Mouse (Mus musculus) midbrain, embryonic 14.5 days (tissue): ENCODE results near the gene Ager. TPM values are rescaled to one million over a fixed set of nuclear protein-coding genes. Genes with fewer than 3 reads are reported as not detected.

ENCODE experiments used
- ATAC-seq: fragments of 200-750 bp; cut with Nextera tagmentation; 2 replicates; pipeline ENCODE4 v1.8.0; 2017; ENCODE audit warnings: moderate number of reproducible peaks, moderate library complexity; ENCODE audit not compliant: low FRiP score, low TSS enrichment
- DNase-seq: peaks from one replicate; pipeline ENCODE4 v3.0.0-alpha.2; 2015
- H3K27ac ChIP-seq: fragments of 300-500 bp; sonication (generic); replicated peaks from 2 replicates; pipeline ENCODE4 v1.5.1; 2014; ENCODE audit warnings: mild to moderate bottlenecking, low read depth, low read length, moderate library complexity
- H3K27me3 ChIP-seq: fragments of 300-500 bp; sonication (generic); 2 replicates; pipeline ENCODE4 v1.6.1; 2014; ENCODE audit warnings: low read length, control low read depth, mixed read lengths; ENCODE audit not compliant: control insufficient read depth, insufficient read depth
- H3K36me3 ChIP-seq: fragments of 300-500 bp; sonication (generic); 2 replicates; pipeline ENCODE4 v1.6.1; 2014; ENCODE audit warnings: low read length, control low read depth; ENCODE audit not compliant: control insufficient read depth, insufficient read depth
- H3K4me1 ChIP-seq: fragments of 300-500 bp; sonication (generic); 2 replicates; pipeline ENCODE4 v1.6.1; 2014; ENCODE audit warnings: mild to moderate bottlenecking, antibody characterized with exemption, low read length, control low read depth; ENCODE audit not compliant: control insufficient read depth, insufficient read depth
- H3K4me2 ChIP-seq: fragments of 300-500 bp; sonication (generic); 2 replicates; pipeline ENCODE4 v1.6.1; 2014; ENCODE audit warnings: mild to moderate bottlenecking, low read length, moderate library complexity
- H3K4me3 ChIP-seq: fragments of 300-500 bp; sonication (generic); replicated peaks from 2 replicates; pipeline ENCODE4 v1.5.1; 2014; ENCODE audit warnings: low read depth, low read length
- H3K9ac ChIP-seq: fragments of 300-500 bp; sonication (generic); replicated peaks from 2 replicates; pipeline ENCODE4 v1.6.1; 2014; ENCODE audit warnings: mild to moderate bottlenecking, low read length, moderate library complexity
- H3K9me3 ChIP-seq: fragments of 300-500 bp; sonication (generic); 2 replicates; pipeline ENCODE4 v1.6.1; 2016; ENCODE audit warnings: low read length, control low read depth, mixed read lengths; ENCODE audit not compliant: control insufficient read depth
- WGBS: fragments of 180-500 bp; shearing (Covaris S2); extraction: QIAGEN DNeasy Blood & Tissue Kit; methylation state at CpG from one replicate; pipeline ENCODE4 v1.1.7; 2014; 5-methylcytosine and 5-hydroxymethylcytosine counted together
- polyA plus RNA-seq: library from polyadenylated mRNA; unstranded; fragments of >200 nt; fragmentation: Nextera tagmentation; extraction: Ambion mirVana; gene quantifications from 2 replicates; pipeline ENCODE4 v1.2.1, GENCODE M21; 2014

Ager gene
- polyA plus RNA-seq, 1 experiment from 2014 or later = 1.4 TPM

DNA sequence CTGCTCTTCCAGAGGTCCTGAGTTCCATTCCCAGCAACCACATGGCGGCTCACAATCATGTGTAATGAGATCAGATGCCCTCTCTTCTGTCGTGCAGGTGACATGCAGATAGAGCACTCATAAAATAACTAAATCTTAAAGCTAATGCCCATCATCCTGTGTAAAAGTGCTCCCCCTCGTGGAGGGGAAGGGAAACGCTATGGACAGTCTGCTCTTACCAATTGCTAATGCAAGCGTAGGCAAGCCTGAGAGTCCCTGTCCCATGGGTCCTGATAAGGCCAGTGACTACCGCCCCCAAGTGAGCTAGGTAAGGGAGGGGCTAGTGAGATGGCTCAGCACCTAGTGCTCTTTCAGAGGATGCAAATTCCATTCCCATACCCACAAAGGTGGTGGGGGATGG is 21.3 kb downstream of the Ager start:
- Histone ChIP-seq H3K27me3 (no peaks in the 10 kb centered on the region), H3K36me3 (peaks cover 57% of the 10 kb centered on the region), H3K4me1 (no peaks in the 10 kb centered on the region), H3K27ac (no peak overlapping the region), H3K9ac (no peak overlapping the region), H3K9me3 (no peaks in the 10 kb centered on the region), H3K4me2 (no peak overlapping the region), H3K4me3 (no peak overlapping the region)
- 10% methylated on average over 6 of the region's 6 CpGs for WGBS
- DNase-seq (peak; percentile 77), ATAC-seq (no peak)

DNA sequence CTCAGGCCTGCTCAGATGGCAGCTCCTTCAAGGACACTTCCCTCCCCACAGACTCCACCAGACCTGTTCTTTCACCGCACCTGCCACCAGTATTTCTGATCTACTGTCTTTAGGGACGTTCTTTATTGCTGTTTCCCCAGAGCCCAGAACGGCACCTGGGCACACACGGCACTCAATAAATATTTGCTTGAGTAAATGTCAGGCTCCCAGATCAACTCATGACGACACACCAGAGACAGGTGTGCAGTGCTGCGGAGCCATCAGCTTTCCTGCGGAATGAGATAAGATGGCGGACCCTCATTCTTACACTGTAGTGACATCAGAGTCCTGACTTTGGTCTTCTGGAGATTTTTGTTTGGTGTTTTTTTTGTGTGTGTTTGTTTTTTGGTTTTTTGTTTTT is 23.3 kb downstream of the Ager start:
- Histone ChIP-seq H3K4me1 (peaks cover 2% of the 10 kb centered on the region), H3K4me3 (no peak overlapping the region), H3K9me3 (no peaks in the 10 kb centered on the region), H3K9ac (no peak overlapping the region), H3K4me2 (no peak overlapping the region), H3K36me3 (peaks cover 38% of the 10 kb centered on the region), H3K27me3 (no peaks in the 10 kb centered on the region), H3K27ac (no peak overlapping the region)
- ATAC-seq = no peak
- WGBS = 93% methylated on average over 8 of the region's 8 CpGs
- no peak for DNase-seq

DNA sequence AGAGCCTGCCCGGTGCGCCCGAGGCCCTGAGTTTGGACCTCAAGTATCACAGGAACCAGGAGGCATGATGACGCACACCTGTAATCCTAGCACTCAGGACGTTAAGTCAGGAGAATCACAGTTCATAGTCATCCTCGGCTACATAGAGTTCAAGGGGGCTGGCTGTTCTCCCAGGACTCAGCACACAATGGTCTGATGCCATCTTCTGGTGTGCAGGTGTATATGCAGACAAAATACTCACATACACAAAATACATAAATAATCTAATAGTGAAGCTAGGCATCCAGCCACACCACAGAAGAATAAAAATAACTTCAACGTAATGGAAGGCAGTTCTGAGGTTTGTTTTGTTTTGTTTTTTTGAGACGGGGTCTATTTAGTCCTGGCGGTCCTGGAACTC is 25.5 kb downstream of the Ager start:
- WGBS = 88% methylated on average over 9 of the region's 9 CpGs
- Histone ChIP-seq H3K4me1 (peaks cover 14% of the 10 kb centered on the region), H3K9ac (no peak overlapping the region), H3K27ac (no peak overlapping the region), H3K36me3 (peaks cover 24% of the 10 kb centered on the region), H3K4me3 (no peak overlapping the region), H3K27me3 (no peaks in the 10 kb centered on the region), H3K9me3 (no peaks in the 10 kb centered on the region), H3K4me2 (no peak overlapping the region)
- DNase-seq = no peak
- ATAC-seq = no peak

DNA sequence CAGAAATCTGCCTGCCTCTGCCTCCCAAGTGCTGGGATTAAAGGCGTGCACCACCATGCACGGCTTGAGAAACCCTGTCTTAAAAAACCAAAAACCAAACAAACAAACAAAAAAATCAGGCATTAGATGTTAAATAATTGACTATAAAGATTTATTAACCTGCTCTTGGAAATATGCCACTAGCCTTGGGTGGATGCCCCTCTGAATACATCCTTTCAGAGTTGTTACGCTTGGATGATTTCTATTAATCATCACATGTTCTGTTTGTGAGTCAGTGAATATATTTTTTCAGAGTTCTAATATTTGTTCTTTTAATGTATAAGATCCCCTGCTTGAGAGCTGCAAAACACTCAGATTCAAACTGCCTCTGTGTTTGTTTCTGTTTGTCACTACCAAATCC is 27.3 kb downstream of the Ager start:
- peaks cover 27% of the 10 kb centered on the region for H3K4me1 ChIP-seq
- DNase-seq (no peak), ATAC-seq (no peak)
- no peak overlapping the region for H3K4me2 ChIP-seq
- H3K9me3 ChIP-seq = no peaks in the 10 kb centered on the region
- no peak overlapping the region for H3K27ac ChIP-seq
- no peaks in the 10 kb centered on the region for H3K27me3 ChIP-seq
- 94% methylated on average over 3 of the region's 3 CpGs for WGBS
- peaks cover 24% of the 10 kb centered on the region for H3K36me3 ChIP-seq
- H3K9ac ChIP-seq = no peak overlapping the region
- H3K4me3 ChIP-seq = no peak overlapping the region

DNA sequence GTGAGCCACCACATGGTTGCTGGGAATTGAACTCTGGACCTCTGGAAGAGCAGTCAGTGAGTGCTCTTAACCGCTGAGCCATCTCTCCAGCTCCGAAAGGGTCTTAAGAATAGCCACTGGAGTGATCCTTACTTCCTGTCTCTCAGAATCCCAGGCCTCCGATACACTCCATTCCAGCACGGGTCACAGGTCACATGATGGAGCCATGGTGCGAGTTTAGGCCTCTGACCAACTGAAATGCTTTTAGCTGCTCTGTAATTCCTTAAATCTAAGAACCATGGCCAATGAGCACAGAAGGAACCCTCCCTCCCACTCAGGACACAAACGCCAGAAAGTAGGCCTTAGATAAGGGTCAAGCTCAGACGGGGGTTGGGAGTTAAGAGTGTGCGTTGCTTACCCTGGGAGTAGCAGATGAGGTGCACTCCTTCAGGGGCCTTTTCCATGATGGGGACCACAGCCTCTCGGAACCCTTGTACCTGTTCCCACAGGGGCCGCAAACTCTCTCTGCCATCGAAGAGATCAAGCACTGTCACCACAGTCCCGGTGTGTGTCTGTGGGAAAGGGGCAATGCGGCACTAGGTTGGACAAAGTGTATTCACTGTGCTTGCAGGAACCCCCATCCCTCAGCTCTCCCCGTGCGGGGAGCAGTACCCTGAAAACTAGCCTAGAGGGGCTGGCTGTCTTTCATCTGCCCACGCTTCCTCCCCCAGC is 28.6 kb downstream of the Ager start:
- Histone ChIP-seq H3K36me3 (peaks cover 19% of the 10 kb centered on the region), H3K4me1 (peaks cover 39% of the 10 kb centered on the region), H3K27ac (peak overlapping the region; percentile 93), H3K9me3 (no peaks in the 10 kb centered on the region), H3K4me3 (peak overlapping the region; percentile 71), H3K27me3 (peaks cover 4% of the 10 kb centered on the region; the same call in 1 of the 2 replicates), H3K4me2 (peak overlapping the region; percentile 90), H3K9ac (peak overlapping the region; percentile 68)
- WGBS = 49% methylated on average over 16 of the region's 16 CpGs
- no peak for DNase-seq
- no peak for ATAC-seq

DNA sequence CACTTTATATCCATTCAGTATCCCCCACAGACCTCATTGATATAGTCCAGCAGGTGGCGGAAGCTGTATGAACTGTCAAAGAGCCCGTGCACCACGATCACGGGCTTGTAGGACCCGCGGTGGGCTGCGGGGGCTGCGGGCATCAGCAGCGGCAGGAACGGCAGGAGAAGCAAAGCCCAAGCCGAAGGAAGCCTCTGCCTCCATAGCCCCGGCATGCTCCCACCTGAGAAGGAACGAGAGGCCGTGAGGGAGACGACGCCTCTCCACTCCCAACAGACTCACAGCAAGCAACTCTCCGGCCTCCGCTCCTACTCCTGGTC is 29.1 kb downstream of the Ager start:
- peak overlapping the region; percentile 68 for H3K9ac ChIP-seq
- peak; percentile 31 for ATAC-seq
- H3K27me3 ChIP-seq = peaks cover 10% of the 10 kb centered on the region; the same call in 1 of the 2 replicates
- H3K36me3 ChIP-seq = peaks cover 14% of the 10 kb centered on the region
- H3K4me2 ChIP-seq = peak overlapping the region; percentile 90
- under 1% methylated on average over 18 of the region's 18 CpGs for WGBS
- H3K9me3 ChIP-seq = no peaks in the 10 kb centered on the region
- H3K27ac ChIP-seq = peak overlapping the region; percentile 93
- H3K4me1 ChIP-seq = peaks cover 44% of the 10 kb centered on the region
- DNase-seq = peak; percentile 82
- H3K4me3 ChIP-seq = peak overlapping the region; percentile 71

DNA sequence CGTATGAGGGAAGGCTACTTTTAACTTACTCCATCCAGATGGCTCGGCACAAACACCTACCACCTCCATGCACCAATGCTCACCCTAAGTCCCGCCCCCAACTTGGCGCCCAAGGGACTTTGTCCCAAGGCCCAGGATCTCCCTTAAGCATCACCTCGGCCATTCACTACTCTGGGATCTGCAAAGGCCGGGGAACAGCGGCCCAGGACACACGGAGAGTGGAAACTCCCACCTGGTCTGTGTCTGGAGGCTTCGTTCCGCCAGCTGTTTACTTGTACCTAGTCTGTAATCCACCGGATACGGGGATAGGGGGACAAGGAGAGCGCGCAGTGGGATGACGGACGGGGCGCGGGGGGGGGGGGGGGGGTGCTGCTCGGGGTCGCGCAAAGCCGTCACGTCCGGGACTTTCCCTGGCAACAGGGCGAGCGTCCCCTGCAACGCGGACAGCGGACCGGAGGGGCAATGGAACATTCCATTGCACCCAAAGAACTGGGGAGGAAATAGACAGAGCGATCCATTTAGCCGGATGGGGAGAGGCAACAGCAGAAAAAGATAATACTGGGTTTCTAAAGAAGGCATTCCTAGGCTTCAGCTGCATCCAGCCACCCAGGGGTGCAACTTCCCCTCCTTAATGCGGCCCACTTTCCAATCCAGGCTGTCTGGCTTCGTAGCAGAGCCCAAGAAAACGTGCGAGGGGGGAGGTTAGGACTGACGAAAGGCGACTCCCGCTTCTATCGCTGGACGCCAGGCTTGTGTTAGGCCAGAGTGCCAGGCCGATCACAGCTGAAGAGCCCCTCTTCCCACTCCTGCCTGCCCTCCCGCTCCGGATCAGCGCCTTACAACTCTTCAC is 29.7 kb downstream of the Ager start:
- ATAC-seq = peak; percentile 78
- Histone ChIP-seq H3K9me3 (no peaks in the 10 kb centered on the region), H3K4me2 (peak overlapping the region; percentile 90), H3K4me3 (peak overlapping the region; percentile 71), H3K36me3 (peaks cover 9% of the 10 kb centered on the region), H3K4me1 (peaks cover 50% of the 10 kb centered on the region), H3K27ac (peak overlapping the region; percentile 93), H3K27me3 (peaks cover 11% of the 10 kb centered on the region; the same call in 1 of the 2 replicates), H3K9ac (peak overlapping the region; percentile 68)
- peak; percentile 94 for DNase-seq
- WGBS = 0% methylated on average over 40 of the region's 45 CpGs

DNA sequence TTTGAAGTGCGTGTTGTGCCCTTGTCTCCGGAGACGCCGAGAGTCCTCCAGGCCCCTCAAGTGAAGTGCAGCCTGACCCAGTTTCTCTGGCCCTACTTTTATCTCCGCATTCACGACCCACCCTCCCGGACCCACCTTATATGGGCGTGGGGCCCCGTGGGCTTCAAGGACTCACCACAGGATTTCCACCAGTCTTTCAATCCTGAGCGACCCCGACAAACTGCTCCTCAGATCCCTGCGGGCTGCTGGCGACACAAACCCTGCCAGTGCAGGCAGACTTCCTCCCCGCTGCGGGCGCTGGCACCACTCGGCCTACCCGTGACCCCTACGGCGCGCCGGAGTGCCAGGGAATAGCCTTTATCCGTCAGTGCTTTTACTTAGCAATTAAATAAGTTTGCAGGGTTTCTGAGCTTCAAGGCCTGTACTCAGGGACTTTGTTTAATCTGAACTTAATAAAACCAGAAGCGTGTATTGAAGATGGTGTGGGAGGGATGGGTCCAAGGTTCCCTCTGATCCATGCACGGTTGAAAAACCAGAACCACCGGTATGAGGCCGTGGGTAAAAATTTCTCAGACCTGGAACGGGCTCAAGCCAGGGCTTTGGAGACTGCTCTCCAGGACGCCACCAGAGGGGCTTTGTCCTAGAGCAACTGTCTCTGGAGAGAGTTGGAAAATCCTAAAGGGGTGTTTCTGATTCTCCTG is 30.4 kb downstream of the Ager start, which contains the start of gene Ppt2:
TSS of gene Ppt2 (minus strand) at position 568 of the 701 bp plus-strand sequence.
- H3K9ac ChIP-seq = peak within 1 kb of the TSS; percentile 68
- H3K36me3 ChIP-seq = peaks cover 1% of the 10 kb centered on the region; the same call in 1 of the 2 replicates
- DNase-seq = peak; percentile 53
- WGBS = 6% methylated on average over 29 of the region's 29 CpGs
- no peaks in the 10 kb centered on the region for H3K9me3 ChIP-seq
- H3K4me3 ChIP-seq = peak within 1 kb of the TSS; percentile 71
- peak within 1 kb of the TSS; percentile 93 for H3K27ac ChIP-seq
- H3K27me3 ChIP-seq = peaks cover 14% of the 10 kb centered on the region; the same call in 1 of the 2 replicates
- peak within 1 kb of the TSS; percentile 90 for H3K4me2 ChIP-seq
- no peak for ATAC-seq
- peaks cover 53% of the 10 kb centered on the region for H3K4me1 ChIP-seq
